Mouse (Mus musculus): ENCODE measurements at regions not wholly inside any gene's neighbourhood (a gene's known extent, or its start where the extent isn't known, plus 50 kb on each side); places are given as distances from the start of the nearest gene placed in this dataset.

- no peak overlapping the region for H3K9ac ChIP-seq
- H3K4me3 ChIP-seq = no peak overlapping the region
- H3K27me3 ChIP-seq = no peaks in the 10 kb centered on the region
- H3K36me3 ChIP-seq = no peaks in the 10 kb centered on the region
- no peaks in the 10 kb centered on the region for H3K9me3 ChIP-seq
- no peaks in the 10 kb centered on the region for H3K4me1 ChIP-seq
- WGBS = 64% methylated on average over 7 of the region's 7 CpGs
- H3K27ac ChIP-seq = no peak overlapping the region
- H3K4me2 ChIP-seq = no peak overlapping the region
- 0 out of 2 replicates have a peak, but pooled peaks have one; percentile 40 for ATAC-seq (ENCODE audit: insufficient number of reproducible peaks, low FRiP score, low TSS enrichment, low read depth)
Measured at GRCm38 (mm10) chr2:160256251-160256650, 77.7 kb downstream of the Gm826 start.

DNA sequence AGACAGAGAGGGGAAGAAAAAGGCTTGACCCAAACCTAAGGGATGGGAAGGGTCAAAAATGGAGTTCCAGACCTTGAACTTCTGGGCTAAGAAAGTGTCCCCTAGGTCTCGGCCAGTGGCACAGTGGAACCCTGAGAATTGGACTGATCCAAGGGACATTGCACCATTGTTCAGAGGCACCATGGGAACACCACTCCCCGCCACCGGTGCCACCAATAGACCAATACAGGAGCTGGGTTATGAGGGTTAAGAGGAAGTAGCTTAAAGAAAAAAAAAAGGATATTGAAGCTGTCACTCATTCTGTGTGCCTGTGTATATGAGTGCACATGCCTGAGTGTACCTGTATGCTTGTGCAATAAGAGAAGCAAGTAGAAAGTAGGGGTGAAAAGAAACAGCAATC is 83.7 kb downstream of the Gm826 start:
- ATAC-seq (ENCODE audit: insufficient number of reproducible peaks, low FRiP score, low TSS enrichment, low read depth) = no peak
- WGBS = 86% methylated on average over 3 of the region's 3 CpGs
- Histone ChIP-seq H3K9ac (no peak overlapping the region), H3K4me1 (no peaks in the 10 kb centered on the region; the same call in 1 of the 2 replicates), H3K36me3 (no peaks in the 10 kb centered on the region), H3K4me3 (no peak overlapping the region), H3K4me2 (no peak overlapping the region), H3K27ac (no peak overlapping the region), H3K27me3 (peaks cover 7% of the 10 kb centered on the region; the same call in 1 of the 2 replicates), H3K9me3 (no peaks in the 10 kb centered on the region)

DNA sequence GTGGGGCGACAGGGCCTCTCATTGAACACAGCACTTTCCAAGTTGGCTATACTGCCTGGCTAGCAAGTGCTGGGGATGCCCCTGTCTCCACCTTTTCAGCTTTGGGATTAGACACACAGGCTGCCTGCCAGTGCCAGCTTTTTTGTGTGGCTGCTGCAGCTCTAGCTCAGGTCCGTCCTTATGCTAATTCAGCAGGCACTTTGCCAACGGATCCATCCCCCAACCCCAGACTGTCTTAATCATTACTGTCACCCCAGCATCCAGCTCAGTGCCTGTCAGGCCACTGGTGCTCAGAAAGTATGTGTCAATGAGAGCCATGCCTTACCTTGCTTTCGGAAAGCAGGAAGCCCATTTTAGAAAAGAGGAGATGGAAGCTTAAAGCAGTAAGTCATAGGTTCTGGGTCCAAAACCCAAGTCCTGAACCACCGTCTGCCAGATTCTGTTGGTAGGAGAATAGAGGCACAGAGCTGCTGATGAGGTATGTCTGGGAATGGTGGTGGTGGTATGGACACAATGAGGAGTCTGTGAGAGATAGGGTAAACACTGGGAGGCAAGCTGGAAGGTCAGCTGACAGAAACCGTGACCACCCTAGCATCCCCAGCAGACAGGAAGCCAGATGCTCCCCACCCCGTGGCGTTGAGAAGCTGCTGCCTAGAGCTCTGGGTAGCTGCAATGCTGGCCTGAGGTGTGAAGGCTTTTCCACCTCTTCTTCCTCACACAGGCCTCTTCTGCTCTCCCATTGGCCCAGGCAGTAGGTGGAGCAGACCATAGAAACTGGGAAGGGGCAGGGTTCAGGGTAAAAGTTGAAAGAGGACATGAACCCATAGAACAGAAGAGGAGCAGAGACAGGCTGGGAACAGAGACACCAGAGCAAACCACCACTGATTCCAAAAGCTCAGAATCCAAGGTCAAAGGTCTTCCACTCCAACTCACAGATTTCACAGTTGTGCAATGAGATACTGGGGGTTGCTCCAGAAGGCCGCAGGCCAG is 84.6 kb downstream of the Gm826 start:
- Histone ChIP-seq H3K4me3 (no peak overlapping the region), H3K9ac (no peak overlapping the region), H3K27ac (no peak overlapping the region), H3K9me3 (no peaks in the 10 kb centered on the region), H3K4me2 (no peak overlapping the region), H3K36me3 (no peaks in the 10 kb centered on the region), H3K27me3 (peaks cover 12% of the 10 kb centered on the region; the same call in 1 of the 2 replicates), H3K4me1 (peaks cover 3% of the 10 kb centered on the region; the same call in 1 of the 2 replicates)
- WGBS = 65% methylated on average over 9 of the region's 9 CpGs
- ATAC-seq (ENCODE audit: insufficient number of reproducible peaks, low FRiP score, low TSS enrichment, low read depth) = no peak

DNA sequence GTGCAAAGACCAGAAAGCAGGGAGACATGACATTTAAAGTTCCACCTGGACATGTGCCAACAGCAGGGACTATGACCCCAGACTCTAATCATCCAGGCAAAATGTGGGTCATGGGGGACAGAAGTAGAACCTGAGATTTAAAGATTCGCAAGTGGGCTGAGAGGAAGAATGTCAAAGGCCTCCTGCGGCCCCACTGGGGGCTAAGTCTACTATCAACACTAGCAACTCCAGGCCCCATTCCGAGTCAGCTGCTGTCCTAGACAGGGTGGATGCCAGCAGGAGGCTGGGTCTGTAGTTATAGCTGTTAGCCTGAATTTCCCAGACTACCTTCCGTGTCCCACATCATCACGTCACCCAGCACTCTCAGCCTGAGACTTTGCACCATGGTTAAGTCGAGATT is 86.7 kb downstream of the Gm826 start:
- Histone ChIP-seq H3K9ac (no peak overlapping the region), H3K4me1 (peaks cover 3% of the 10 kb centered on the region; the same call in 1 of the 2 replicates), H3K4me3 (no peak overlapping the region), H3K27me3 (peaks cover 12% of the 10 kb centered on the region; the same call in 1 of the 2 replicates), H3K4me2 (no peak overlapping the region), H3K9me3 (no peaks in the 10 kb centered on the region), H3K27ac (no peak overlapping the region), H3K36me3 (no peaks in the 10 kb centered on the region)
- ATAC-seq (ENCODE audit: insufficient number of reproducible peaks, low FRiP score, low TSS enrichment, low read depth) = no peak
- WGBS = 86% methylated on average over 6 of the region's 6 CpGs

GRCm38 (mm10) chr2:160246356-160246755 is 87.6 kb downstream of the Gm826 start:
- no peak for ATAC-seq (ENCODE audit: insufficient number of reproducible peaks, low FRiP score, low TSS enrichment, low read depth)

DNA sequence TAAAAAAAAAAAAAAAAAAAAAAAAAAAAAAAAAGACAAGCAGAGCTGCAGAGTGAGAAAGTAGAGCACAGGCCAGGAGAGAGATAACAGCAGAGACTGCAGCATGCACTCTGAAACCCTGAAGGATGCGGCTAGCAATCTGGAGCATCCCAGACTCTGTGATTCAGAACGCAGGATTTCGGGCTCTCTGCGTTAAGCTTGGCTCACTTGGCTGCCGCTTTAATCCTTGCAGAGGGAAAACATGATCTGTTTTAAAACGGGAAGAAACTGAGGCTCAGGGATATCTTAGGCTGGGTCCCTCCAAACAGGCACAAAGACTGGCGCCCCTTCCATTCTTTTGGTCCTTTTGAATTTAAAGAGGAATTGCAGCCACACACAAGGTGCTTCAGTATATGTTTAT is 89.1 kb downstream of the Gm826 start:
- H3K27me3 ChIP-seq = peaks cover 12% of the 10 kb centered on the region; the same call in 1 of the 2 replicates
- no peak overlapping the region for H3K4me2 ChIP-seq
- no peaks in the 10 kb centered on the region for H3K36me3 ChIP-seq
- no peak overlapping the region for H3K9ac ChIP-seq
- ATAC-seq (ENCODE audit: insufficient number of reproducible peaks, low FRiP score, low TSS enrichment, low read depth) = no peak
- H3K27ac ChIP-seq = no peak overlapping the region
- peaks cover 3% of the 10 kb centered on the region; the same call in 1 of the 2 replicates for H3K4me1 ChIP-seq
- 23% methylated on average over 7 of the region's 7 CpGs for WGBS
- H3K9me3 ChIP-seq = no peaks in the 10 kb centered on the region
- no peak overlapping the region for H3K4me3 ChIP-seq

More at GRCm38 (mm10) chr2:160246356-160246755, 87.6 kb downstream of the Gm826 start:
- Histone ChIP-seq H3K9me3 (no peaks in the 10 kb centered on the region), H3K9ac (no peak overlapping the region), H3K4me1 (peaks cover 3% of the 10 kb centered on the region; the same call in 1 of the 2 replicates), H3K4me3 (no peak overlapping the region), H3K36me3 (no peaks in the 10 kb centered on the region), H3K4me2 (no peak overlapping the region), H3K27me3 (peaks cover 12% of the 10 kb centered on the region; the same call in 1 of the 2 replicates), H3K27ac (no peak overlapping the region)
- 68% methylated on average over 1 of the region's 1 CpGs for WGBS

DNA sequence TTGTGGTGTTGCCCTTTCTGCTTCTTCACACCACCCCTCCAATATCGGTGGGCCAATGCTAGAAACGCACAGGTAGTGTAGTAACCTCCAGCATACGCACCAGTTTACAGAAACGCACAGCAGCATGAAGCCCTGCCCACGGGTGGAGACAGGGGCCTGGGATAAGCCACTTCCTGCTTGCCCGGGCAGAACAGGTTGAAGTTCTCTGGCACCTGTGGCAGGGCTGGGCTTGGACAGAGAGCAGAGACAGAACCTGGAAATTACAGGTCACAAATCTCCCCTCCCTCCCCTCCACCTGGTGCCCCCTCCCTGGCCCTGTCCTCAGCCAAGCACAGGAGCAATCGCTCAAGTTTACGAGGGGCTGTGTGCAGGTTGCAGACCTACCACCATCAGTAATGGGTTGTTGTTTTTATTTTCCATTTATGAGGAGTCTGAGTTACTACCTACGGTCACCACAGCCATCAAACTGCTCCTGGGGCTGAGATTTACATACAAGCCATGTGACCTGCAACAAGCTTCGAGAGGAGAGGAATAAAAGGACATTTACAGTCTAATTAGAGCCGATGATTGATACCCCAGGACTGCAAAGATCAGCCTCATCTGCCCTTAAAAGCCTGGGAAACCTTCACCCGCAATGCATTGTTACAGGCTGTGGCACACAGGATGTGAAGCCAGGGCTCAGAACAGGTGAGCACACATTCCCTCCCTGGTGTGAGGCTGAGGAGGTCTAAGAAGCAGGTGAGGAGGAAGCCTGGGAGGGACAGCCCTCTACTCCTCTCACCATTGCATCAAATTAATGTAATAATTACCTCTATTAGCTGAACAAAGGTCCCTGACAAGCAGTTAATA is 93.2 kb downstream of the Gm826 start:
- peaks cover 5% of the 10 kb centered on the region; the same call in 1 of the 2 replicates for H3K27me3 ChIP-seq
- no peak overlapping the region for H3K27ac ChIP-seq
- no peak overlapping the region for H3K9ac ChIP-seq
- no peak overlapping the region for H3K4me3 ChIP-seq
- WGBS = 30% methylated on average over 12 of the region's 12 CpGs
- no peaks in the 10 kb centered on the region for H3K9me3 ChIP-seq
- no peak for ATAC-seq (ENCODE audit: insufficient number of reproducible peaks, low FRiP score, low TSS enrichment, low read depth)
- H3K4me1 ChIP-seq = 0 out of 2 replicates have a peak, but pooled peaks cover 3% of the 10 kb centered on the region
- H3K4me2 ChIP-seq = no peak overlapping the region
- H3K36me3 ChIP-seq = no peaks in the 10 kb centered on the region

GRCm38 (mm10) chr2:160237436-160238104 is 96.4 kb downstream of the Gm826 start:
- 82% methylated on average over 3 of the region's 3 CpGs for WGBS

GRCm38 (mm10) chr2:160236806-160237205 is 97.2 kb downstream of the Gm826 start:
- 79% methylated on average over 7 of the region's 7 CpGs for WGBS
- ATAC-seq (ENCODE audit: insufficient number of reproducible peaks, low FRiP score, low TSS enrichment, low read depth) = no peak

More at GRCm38 (mm10) chr2:160237436-160238104, 96.4 kb downstream of the Gm826 start:
- Histone ChIP-seq H3K4me3 (no peak overlapping the region), H3K27ac (no peak overlapping the region), H3K27me3 (no peaks in the 10 kb centered on the region), H3K4me2 (no peak overlapping the region), H3K9ac (no peak overlapping the region), H3K36me3 (no peaks in the 10 kb centered on the region), H3K9me3 (no peaks in the 10 kb centered on the region), H3K4me1 (no peaks in the 10 kb centered on the region)
- no peak for ATAC-seq (ENCODE audit: insufficient number of reproducible peaks, low FRiP score, low TSS enrichment, low read depth)

GRCm38 (mm10) chr2:160230786-160231185 is 103.2 kb downstream of the Gm826 start:
- Histone ChIP-seq H3K9ac (no peak overlapping the region), H3K9me3 (no peaks in the 10 kb centered on the region), H3K4me2 (no peak overlapping the region), H3K27me3 (no peaks in the 10 kb centered on the region), H3K4me1 (no peaks in the 10 kb centered on the region), H3K27ac (no peak overlapping the region), H3K4me3 (no peak overlapping the region), H3K36me3 (no peaks in the 10 kb centered on the region)
- WGBS = 70% methylated on average over 8 of the region's 8 CpGs
- ATAC-seq (ENCODE audit: insufficient number of reproducible peaks, low FRiP score, low TSS enrichment, low read depth) = no peak

More at GRCm38 (mm10) chr2:160236806-160237205, 97.2 kb downstream of the Gm826 start:
- no peaks in the 10 kb centered on the region for H3K27me3 ChIP-seq
- no peaks in the 10 kb centered on the region for H3K9me3 ChIP-seq
- no peak overlapping the region for H3K4me3 ChIP-seq
- no peak overlapping the region for H3K27ac ChIP-seq
- no peaks in the 10 kb centered on the region for H3K36me3 ChIP-seq
- no peak overlapping the region for H3K4me2 ChIP-seq
- H3K4me1 ChIP-seq = no peaks in the 10 kb centered on the region
- H3K9ac ChIP-seq = no peak overlapping the region

DNA sequence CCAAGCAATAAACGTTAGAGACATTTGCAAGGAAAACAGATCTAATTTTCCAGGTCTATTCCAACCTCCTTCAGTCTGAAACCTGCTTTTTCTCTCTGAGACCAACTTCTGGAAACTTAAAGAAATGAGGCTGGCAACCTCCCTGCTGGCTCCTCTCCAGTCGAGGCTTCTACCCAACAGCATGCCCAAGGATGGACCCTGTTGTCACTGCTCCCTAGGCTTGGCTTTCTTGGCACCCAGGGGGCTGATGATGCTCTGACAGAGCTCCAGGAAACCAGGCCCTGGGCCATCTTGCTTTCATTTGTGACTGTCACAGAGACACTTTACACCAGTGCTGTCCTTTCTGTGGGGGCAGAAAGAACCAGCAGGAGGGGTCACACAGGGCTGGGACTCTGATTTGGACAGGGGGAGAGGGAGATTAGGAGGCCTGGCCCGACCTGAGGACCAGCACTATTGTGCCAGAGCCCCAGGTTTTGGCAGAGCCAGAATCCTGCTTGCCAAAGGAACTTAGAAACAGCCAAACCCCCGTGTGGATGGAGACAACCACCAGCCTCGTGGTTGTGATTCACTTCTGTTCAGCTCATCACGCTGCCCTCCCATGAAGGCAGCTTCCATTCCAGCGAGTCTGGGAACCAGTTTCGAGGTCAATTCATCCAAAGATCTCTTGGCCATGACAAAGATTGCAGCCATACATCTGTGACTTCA is 105.5 kb downstream of the Gm826 start:
- peaks cover 5% of the 10 kb centered on the region for H3K4me1 ChIP-seq
- H3K9me3 ChIP-seq = no peaks in the 10 kb centered on the region
- no peak overlapping the region for H3K9ac ChIP-seq
- no peaks in the 10 kb centered on the region for H3K36me3 ChIP-seq
- WGBS = 70% methylated on average over 8 of the region's 8 CpGs
- H3K4me3 ChIP-seq = no peak overlapping the region
- H3K27ac ChIP-seq = no peak overlapping the region
- no peak overlapping the region for H3K4me2 ChIP-seq
- H3K27me3 ChIP-seq = no peaks in the 10 kb centered on the region
- ATAC-seq (ENCODE audit: insufficient number of reproducible peaks, low FRiP score, low TSS enrichment, low read depth) = 0 out of 2 replicates have a peak, but pooled peaks have one; percentile 40
